Mouse (Mus musculus): Measurements from ENCODE around the gene Tmem62. TPM values are rescaled to one million over a fixed set of nuclear protein-coding genes. Genes with fewer than 3 reads are reported as not detected.
A peak's percentile ranks its signal among the peaks of the same experiment; 100 is the strongest.

The Tmem62 gene
- total RNA-seq, 2 experiments from 2014 or later, result 20.6 to 24.9 TPM

- intact Hi-C loops (cut with DNase I), result loop anchor here (2.0 to 5.0 kb wide), 2 partner anchors 62 to 81 kb away; no protein-coding TSS in a partner anchor
- DNase-seq (ENCODE audit: extremely low spot score in 1 of 2, low spot score in 2 of 2), result peak; percentile 12 to 26
Observed at GRCm38 (mm10) chr2:121041098-121041497, 64.3 kb downstream of the Tmem62 start.

GRCm38 (mm10) chr2:121045653-121046052 lies 68.8 kb downstream of the Tmem62 start:
- DNase-seq (ENCODE audit: extremely low spot score in 1 of 2, low spot score in 2 of 2), result no peak
- intact Hi-C loops (cut with DNase I), result no loop called here

- no peak for DNase-seq (ENCODE audit: extremely low spot score in 1 of 2, low spot score in 2 of 2)
- intact Hi-C loops (cut with DNase I), result no loop called here
Observed at GRCm38 (mm10) chr2:121052176-121052575, 75.4 kb downstream of the Tmem62 start.

- intact Hi-C loops (cut with DNase I), result no loop called here
- DNase-seq (ENCODE audit: extremely low spot score in 1 of 2, low spot score in 2 of 2), result no peak
Observed at GRCm38 (mm10) chr2:121054060-121054459, 77.2 kb downstream of the Tmem62 start.

- intact Hi-C loops (cut with DNase I), result no loop called here
Observed at GRCm38 (mm10) chr2:121055915-121056314, 79.1 kb downstream of the Tmem62 start.

More at GRCm38 (mm10) chr2:121055915-121056314, 79.1 kb downstream of the Tmem62 start:
- no peak for DNase-seq (ENCODE audit: extremely low spot score in 1 of 2, low spot score in 2 of 2)

Small RNA genes lying within 50 kb of the gene (microRNA-seq; reads per million reads assigned to microRNA genes)
- 0.86 reads per million for gene Gm44325

Other genes with a start within 250 kb of the Tmem62 start
- gene Cdan1, start 126.9 kb upstream of the Tmem62 start, total RNA-seq (2021), result 10 to 100 TPM; 20.8 to 23.3 TPM
- gene Ttbk2, start 126.4 kb upstream of the Tmem62 start, total RNA-seq (2021), result 10 to 100 TPM; 66.9 TPM
- gene Ubr1, start 6.3 kb upstream of the Tmem62 start, total RNA-seq (2021), result 10 to 100 TPM; 40.9 to 42.3 TPM
- gene Ccndbp1, start 31.4 kb downstream of the Tmem62 start, total RNA-seq (2021), result 10 to 100 TPM; 57.1 to 59.1 TPM
- gene Epb42, start 60.1 kb downstream of the Tmem62 start, total RNA-seq (2021), result not detected
- not detected for gene Tgm5, start 108.8 kb downstream of the Tmem62 start, total RNA-seq (2021)
- not detected for gene Tgm7, start 132.8 kb downstream of the Tmem62 start, total RNA-seq (2021)
- 10 to 100 TPM; 17.7 to 17.8 TPM for gene Adal, start 163.4 kb downstream of the Tmem62 start, total RNA-seq (2021)
- 1 to 10 TPM; 8.0 to 8.9 TPM for gene Lcmt2, start 163.6 kb downstream of the Tmem62 start, total RNA-seq (2021)
- 10 to 100 TPM; 31.8 to 32.2 TPM for gene Tubgcp4, start 193.6 kb downstream of the Tmem62 start, total RNA-seq (2021)
- 1 to 10 TPM; 4.7 to 5.7 TPM for gene Zscan29, start 194.1 kb downstream of the Tmem62 start, total RNA-seq (2021)

All from left cerebral cortex, postnatal 10 days (tissue).